Comparison of ENCODE assay signal across 9 mouse cellular contexts in genomic region chr7:70348064-70348976, GRCm38 (mm10). TPM values are rescaled to one million over a fixed set of nuclear protein-coding genes. Genes with fewer than 3 reads are reported as not detected.
DNase-seq lines count a peak whose midpoint lies in the region; ATAC-seq lines count a peak whose summit lies in the region.
"Had no signal": no experiment of that assay in that cellular context is flagged by ENCODE, and none has a peak within 500 bp of the region (broad histone marks: within the 10 kb centered on the region; RNA-seq: fewer than 3 reads in every experiment).

No protein-coding gene starts in this region.

- 0 out of 2 replicates have a peak overlapping the region, but pooled peaks have one; percentile 50 for H3K27ac ChIP-seq in heart, embryonic 11.5 days (ENCODE audit: low read depth, low read length)
- H3K27ac ChIP-seq in embryonic facial prominence, embryonic 15.5 days (replicated peaks), result no peak overlapping the region; the same call in 1 of the 2 replicates
- peak overlapping the region; percentile 98 for H3K27ac ChIP-seq in kidney, embryonic 14.5 days (ENCODE audit: low read depth, low read length)

- peak overlapping the region; percentile 39 for H3K4me2 ChIP-seq in heart, embryonic 11.5 days
- peak overlapping the region; percentile 1; the same call in 1 of the 2 replicates for H3K4me2 ChIP-seq in embryonic facial prominence, embryonic 15.5 days (replicated peaks)
- peak overlapping the region; percentile 78 for H3K4me2 ChIP-seq in kidney, embryonic 14.5 days (replicated peaks; ENCODE audit: low read depth, low read length)

- no peaks in the 10 kb centered on the region for H3K9me3 ChIP-seq in heart, embryonic 11.5 days (replicated peaks; ENCODE audit: control insufficient read depth, low read length)
- no peaks in the 10 kb centered on the region for H3K9me3 ChIP-seq in embryonic facial prominence, embryonic 15.5 days (replicated peaks)
- no peaks in the 10 kb centered on the region for H3K9me3 ChIP-seq in kidney, embryonic 14.5 days (ENCODE audit: control insufficient read depth, low read length)

- 11% methylated on average over 30 of the region's 30 CpGs for WGBS in heart, embryonic 11.5 days (ENCODE audit: insufficient replicate concordance)
- 38% methylated on average over 30 of the region's 30 CpGs for WGBS in embryonic facial prominence, embryonic 15.5 days
- 12% methylated on average over 30 of the region's 30 CpGs for WGBS in kidney, embryonic 14.5 days

- H3K4me3 ChIP-seq in heart, embryonic 11.5 days (ENCODE audit: low read depth, low read length), result 0 out of 2 replicates have a peak overlapping the region, but pooled peaks have one; percentile 8
- H3K4me3 ChIP-seq in embryonic facial prominence, embryonic 15.5 days (replicated peaks), result no peak overlapping the region
- H3K4me3 ChIP-seq in kidney, embryonic 14.5 days (ENCODE audit: low read length), result peak overlapping the region; percentile 71
- H3K4me3 ChIP-seq: myocyte had no signal

- H3K4me1 ChIP-seq in heart, embryonic 11.5 days (ENCODE audit: control insufficient read depth, insufficient read depth, low read length), result peaks cover 21% of the 10 kb centered on the region
- peaks cover 22% of the 10 kb centered on the region for H3K4me1 ChIP-seq in embryonic facial prominence, embryonic 15.5 days
- H3K4me1 ChIP-seq in kidney, embryonic 14.5 days (ENCODE audit: control insufficient read depth, insufficient read depth, low read length), result peaks cover 48% of the 10 kb centered on the region

- no peak for ATAC-seq in heart, embryonic 11.5 days (replicated peaks; ENCODE audit: insufficient number of reproducible peaks, low FRiP score, low TSS enrichment)
- ATAC-seq in embryonic facial prominence, embryonic 15.5 days (ENCODE audit: insufficient number of reproducible peaks, low FRiP score, low TSS enrichment, low read depth), result no peak
- no peak for ATAC-seq in kidney, embryonic 14.5 days (ENCODE audit: low FRiP score, low TSS enrichment)

- DNase-seq in heart, adult 18-20 months, result no peak
- DNase-seq in neural tube, embryonic 10.5 days (ENCODE audit: extremely low spot score, low spot score), result peak; percentile 55
- no peak for DNase-seq in gastrocnemius, postnatal 36 days
- no peak for DNase-seq in gastrocnemius, postnatal 25 days
- DNase-seq in right cerebral cortex, postnatal 4 days, result no peak

- intact Hi-C loops in gastrocnemius, postnatal 36 days (cut with DNase I), result no loop called here

- peak overlapping the region; percentile 43; the same call in 1 of the 2 replicates for H3K9ac ChIP-seq in heart, embryonic 11.5 days (ENCODE audit: low read depth, low read length)
- no peak overlapping the region for H3K9ac ChIP-seq in embryonic facial prominence, embryonic 15.5 days
- peak overlapping the region; percentile 95 for H3K9ac ChIP-seq in kidney, embryonic 14.5 days (ENCODE audit: low read depth, low read length)

- peaks cover 62% of the 10 kb centered on the region for H3K27me3 ChIP-seq in heart, embryonic 11.5 days (ENCODE audit: control insufficient read depth, insufficient read depth, low read length)
- H3K27me3 ChIP-seq in embryonic facial prominence, embryonic 15.5 days, result peaks cover 60% of the 10 kb centered on the region
- H3K27me3 ChIP-seq in kidney, embryonic 14.5 days (ENCODE audit: control insufficient read depth, insufficient read depth, low read length), result no peaks in the 10 kb centered on the region

- no peaks in the 10 kb centered on the region for H3K36me3 ChIP-seq in heart, embryonic 11.5 days (ENCODE audit: control insufficient read depth, insufficient read depth, low read length)
- H3K36me3 ChIP-seq in embryonic facial prominence, embryonic 15.5 days, result no peaks in the 10 kb centered on the region
- H3K36me3 ChIP-seq in kidney, embryonic 14.5 days (ENCODE audit: control insufficient read depth, insufficient read depth, low read length), result peaks cover 45% of the 10 kb centered on the region; the same call in 1 of the 2 replicates

RNA-seq across cellular contexts. Expression of gene Nr2f2, which starts 18.2 kb away (rescaled TPM):
- 30.4 and 34.4 TPM in 2 replicates for polyA plus RNA-seq in heart, embryonic 11.5 days (2014; fragmentation: Nextera tagmentation; extraction: Ambion mirVana)
- total RNA-seq in heart, adult 18-20 months (2021), result 10 to 100 TPM; 13.6 to 14.8 TPM
- 32.3 and 35.6 TPM in 2 replicates for polyA plus RNA-seq in embryonic facial prominence, embryonic 15.5 days (2015; fragmentation: Nextera tagmentation; extraction: Ambion mirVana)
- 310 and 320 TPM in 2 replicates for polyA plus RNA-seq in kidney, embryonic 14.5 days (2014; fragmentation: Nextera tagmentation; extraction: Ambion mirVana)
- total RNA-seq in gastrocnemius, postnatal 36 days (2021), result 10 to 100 TPM; 12.7 to 19.4 TPM
- total RNA-seq in gastrocnemius, postnatal 25 days (2021), result 10 to 100 TPM; 15.1 to 21.7 TPM

Comparison
In these comparisons a context has a peak if more than half of its experiments do, and no peak if none do; other contexts are left out.
1. H3K4me2 ChIP-seq: peak in every context shown above with its lines; median percentile 78 in kidney, embryonic 14.5 days; 39 in heart, embryonic 11.5 days; 1 in embryonic facial prominence, embryonic 15.5 days.